Mouse (Mus musculus) forebrain, postnatal 0 days (tissue): ENCODE measurements at regions not wholly inside any gene's neighbourhood (a gene's known extent, or its start where the extent isn't known, plus 50 kb on each side); places are given as distances from the start of the nearest gene placed in this dataset.
A peak's percentile ranks its signal among the peaks of the same experiment; 100 is the strongest.

Source experiments
- ATAC-seq: fragments of 200-750 bp; cut with Nextera tagmentation; 2 replicates; pipeline ENCODE4 v1.8.0; 2017; ENCODE audit warnings: mild to moderate bottlenecking, moderate library complexity
- DNase-seq: peaks from one replicate; pipeline ENCODE4 v3.0.0-alpha.2; 2015
- H3K27ac ChIP-seq: fragments of 300-500 bp; sonication (generic); 2 replicates; pipeline ENCODE4 v1.5.1; 2014; ENCODE audit warnings: low read depth, mild to moderate bottlenecking, antibody characterized with exemption, low read length, moderate library complexity, mixed read lengths
- H3K27me3 ChIP-seq: fragments of 300-500 bp; sonication (generic); 2 replicates; pipeline ENCODE4 v1.6.1; 2014; ENCODE audit warnings: mild to moderate bottlenecking, low read length, mixed read lengths; ENCODE audit not compliant: insufficient read depth
- H3K36me3 ChIP-seq: fragments of 300-500 bp; sonication (generic); 2 replicates; pipeline ENCODE4 v1.6.1; 2014; ENCODE audit warnings: mild to moderate bottlenecking, moderate library complexity; ENCODE audit not compliant: insufficient read depth
- H3K4me1 ChIP-seq: fragments of 300-500 bp; sonication (generic); 2 replicates; pipeline ENCODE4 v1.6.1; 2014; ENCODE audit warnings: antibody characterized with exemption; ENCODE audit not compliant: insufficient read depth
- H3K4me2 ChIP-seq: fragments of 300-500 bp; sonication (generic); 2 replicates; pipeline ENCODE4 v1.6.1; 2014; ENCODE audit warnings: low read depth, mild to moderate bottlenecking, moderate library complexity
- H3K4me3 ChIP-seq: fragments of 300-500 bp; sonication (generic); 2 replicates; pipeline ENCODE4 v1.5.1; 2014; ENCODE audit warnings: low read depth, low read length, mixed read lengths
- H3K9ac ChIP-seq: fragments of 300-500 bp; sonication (generic); 2 replicates; pipeline ENCODE4 v1.6.1; 2014; ENCODE audit warnings: mild to moderate bottlenecking
- H3K9me3 ChIP-seq: fragments of 300-500 bp; sonication (generic); 2 replicates; pipeline ENCODE4 v1.6.1; 2016; ENCODE audit warnings: low read length
- CTCF ChIP-seq: sonication (generic); IDR thresholded peaks from 2 replicates; pipeline ENCODE4 v1.5.1; 2016; ENCODE audit warnings: antibody characterized with exemption, control low read depth, low read depth
- WGBS: fragments of 180-500 bp; shearing (Covaris S2); extraction: QIAGEN DNeasy Blood & Tissue Kit; methylation state at CpG from one replicate; pipeline ENCODE4 v1.1.7; 2014; 5-methylcytosine and 5-hydroxymethylcytosine counted together

DNA sequence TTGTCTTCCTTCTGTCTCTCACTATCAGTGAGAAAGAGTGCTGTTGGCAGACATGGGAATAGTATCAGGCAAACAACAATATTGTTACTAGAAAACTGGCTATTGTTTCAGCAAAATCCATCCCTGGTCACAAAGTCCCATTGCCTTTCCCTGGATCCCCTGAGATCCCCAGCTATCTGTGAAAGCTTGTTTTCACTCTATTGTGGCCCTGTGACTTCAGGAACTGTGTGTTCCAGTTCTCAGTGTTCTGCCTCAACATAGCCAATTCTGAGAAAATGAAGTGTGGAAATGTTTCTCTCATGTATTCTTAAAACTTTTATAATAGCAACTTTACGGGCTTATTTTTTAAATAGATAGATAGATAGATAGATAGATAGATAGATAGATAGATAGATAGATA, 160.3 kb downstream of the Npr3 start:
- Histone ChIP-seq H3K4me3 (no peak overlapping the region), H3K9me3 (no peaks in the 10 kb centered on the region), H3K9ac (no peak overlapping the region), H3K27me3 (no peaks in the 10 kb centered on the region; the same call in 1 of the 2 replicates), H3K36me3 (no peaks in the 10 kb centered on the region), H3K27ac (no peak overlapping the region), H3K4me2 (no peak overlapping the region), H3K4me1 (no peaks in the 10 kb centered on the region)
- DNase-seq (no peak), ATAC-seq (no peak)
- WGBS: 93% methylated on average over 1 of the region's 1 CpGs
- no peak for TF ChIP-seq CTCF

DNA sequence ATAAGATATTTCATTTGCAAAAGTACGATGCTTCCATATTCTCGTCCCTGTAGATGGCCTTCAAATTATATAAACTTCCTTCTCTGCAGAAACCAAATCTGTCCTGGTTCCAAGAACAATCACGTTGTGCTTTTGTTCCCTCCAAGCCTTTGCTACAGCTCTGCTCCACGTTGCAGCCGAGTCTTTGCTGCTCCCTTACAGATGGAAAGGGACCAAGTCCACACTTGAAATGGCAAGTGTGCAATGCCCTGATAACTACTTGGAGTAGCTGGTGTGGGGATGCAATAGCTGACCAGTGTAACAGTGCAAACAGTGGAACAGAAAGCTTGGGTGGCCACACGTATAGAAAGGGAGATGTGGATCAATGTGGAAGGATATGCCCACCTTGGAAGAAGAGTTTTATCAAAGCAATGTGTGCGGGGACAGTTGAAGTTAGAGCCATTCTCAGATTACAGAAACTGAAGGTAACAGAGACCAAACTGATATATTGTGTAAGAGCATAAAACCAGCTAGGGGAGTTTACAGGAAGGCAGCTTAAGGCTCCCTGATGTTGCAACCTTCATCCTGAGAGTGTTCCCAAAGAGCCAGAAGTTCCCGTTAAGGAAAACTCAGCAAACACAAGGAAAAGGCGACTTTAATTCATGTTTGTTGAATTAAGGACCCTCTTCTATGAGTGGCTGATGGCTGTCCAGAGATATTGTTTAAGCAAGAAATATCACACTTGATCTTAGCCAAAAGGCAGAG, 161.3 kb downstream of the Npr3 start:
- WGBS: 73% methylated on average over 9 of the region's 9 CpGs
- Histone ChIP-seq H3K27ac (no peak overlapping the region), H3K9me3 (no peaks in the 10 kb centered on the region), H3K4me1 (no peaks in the 10 kb centered on the region), H3K4me3 (no peak overlapping the region), H3K9ac (no peak overlapping the region), H3K4me2 (no peak overlapping the region), H3K27me3 (no peaks in the 10 kb centered on the region; the same call in 1 of the 2 replicates), H3K36me3 (no peaks in the 10 kb centered on the region)
- DNase-seq (no peak), ATAC-seq (no peak)
- no peak for TF ChIP-seq CTCF

DNA sequence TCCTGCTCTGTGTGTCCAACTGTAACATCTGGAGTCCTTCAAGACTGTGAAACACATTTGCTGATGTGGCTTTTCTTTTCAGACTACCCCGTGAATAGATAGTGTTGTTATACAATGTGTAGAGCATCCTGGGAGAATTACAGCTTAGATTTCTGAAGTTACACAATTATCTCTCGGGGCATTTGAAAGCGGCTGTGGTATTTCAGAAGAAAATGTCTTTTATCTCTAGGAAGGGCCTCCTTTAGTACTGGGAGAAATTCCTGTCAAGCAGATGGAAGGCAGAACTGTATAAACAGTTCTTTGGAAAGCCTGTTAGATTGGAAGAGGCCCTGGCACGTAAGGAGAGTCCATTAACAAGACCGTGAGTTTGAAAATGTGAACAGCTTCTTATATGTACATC, 162.2 kb downstream of the Npr3 start:
- Histone ChIP-seq H3K4me1 (no peaks in the 10 kb centered on the region), H3K4me2 (no peak overlapping the region), H3K9me3 (no peaks in the 10 kb centered on the region), H3K4me3 (no peak overlapping the region), H3K27ac (no peak overlapping the region), H3K9ac (no peak overlapping the region), H3K27me3 (no peaks in the 10 kb centered on the region; the same call in 1 of the 2 replicates), H3K36me3 (no peaks in the 10 kb centered on the region)
- no peak for TF ChIP-seq CTCF
- 33% methylated on average over 5 of the region's 5 CpGs for WGBS
- peak; percentile 70 for ATAC-seq
- no peak for DNase-seq

DNA sequence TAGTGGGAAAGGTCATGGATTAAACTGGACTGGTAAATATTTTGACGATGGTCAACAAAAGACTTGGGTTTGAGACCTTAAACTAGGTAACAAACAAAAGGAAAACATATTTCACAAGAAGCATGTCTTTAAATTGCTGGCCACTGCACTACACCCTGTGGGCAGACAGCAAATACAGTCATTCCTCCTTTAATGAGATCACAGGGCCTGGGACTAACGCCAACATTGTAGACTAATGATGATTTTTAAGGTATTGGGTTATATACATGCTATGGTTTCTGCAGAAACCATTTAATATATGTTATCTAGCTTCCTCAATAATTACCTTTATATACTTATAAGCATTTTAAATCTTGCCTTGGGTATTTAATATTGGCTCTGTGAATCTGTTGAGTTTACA, 162.8 kb downstream of the Npr3 start:
- TF ChIP-seq CTCF: no peak
- H3K9ac ChIP-seq: no peak overlapping the region
- H3K36me3 ChIP-seq: no peaks in the 10 kb centered on the region
- DNase-seq: no peak
- no peak for ATAC-seq
- no peaks in the 10 kb centered on the region; the same call in 1 of the 2 replicates for H3K27me3 ChIP-seq
- 74% methylated on average over 2 of the region's 2 CpGs for WGBS
- H3K4me3 ChIP-seq: no peak overlapping the region
- no peak overlapping the region for H3K27ac ChIP-seq
- no peak overlapping the region for H3K4me2 ChIP-seq
- no peaks in the 10 kb centered on the region for H3K9me3 ChIP-seq
- H3K4me1 ChIP-seq: no peaks in the 10 kb centered on the region

DNA sequence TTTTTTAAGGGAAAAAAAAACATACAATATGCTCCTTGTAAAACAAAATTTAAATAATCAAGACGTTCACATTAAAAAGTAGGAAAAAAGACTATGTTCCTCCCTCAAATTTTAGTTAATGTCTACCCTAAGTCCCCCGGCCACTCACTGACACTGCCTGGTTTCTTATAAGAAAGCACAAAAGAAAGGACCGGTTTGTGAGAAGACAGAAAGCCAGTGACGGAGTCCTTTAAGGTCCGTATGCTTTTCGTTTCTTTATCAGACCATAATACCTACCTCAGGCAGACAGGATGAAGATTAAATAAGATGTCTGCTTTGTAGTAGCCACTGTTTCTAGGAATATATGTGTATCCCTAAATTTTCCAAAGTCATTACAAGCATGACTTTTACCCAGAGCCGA, 164.3 kb downstream of the Npr3 start:
- no peak for TF ChIP-seq CTCF
- Histone ChIP-seq H3K36me3 (no peaks in the 10 kb centered on the region), H3K4me2 (no peak overlapping the region), H3K4me1 (no peaks in the 10 kb centered on the region), H3K27me3 (no peaks in the 10 kb centered on the region; the same call in 1 of the 2 replicates), H3K9me3 (no peaks in the 10 kb centered on the region), H3K9ac (no peak overlapping the region), H3K27ac (no peak overlapping the region), H3K4me3 (no peak overlapping the region)
- ATAC-seq (no peak), DNase-seq (no peak)
- 60% methylated on average over 7 of the region's 7 CpGs for WGBS

DNA sequence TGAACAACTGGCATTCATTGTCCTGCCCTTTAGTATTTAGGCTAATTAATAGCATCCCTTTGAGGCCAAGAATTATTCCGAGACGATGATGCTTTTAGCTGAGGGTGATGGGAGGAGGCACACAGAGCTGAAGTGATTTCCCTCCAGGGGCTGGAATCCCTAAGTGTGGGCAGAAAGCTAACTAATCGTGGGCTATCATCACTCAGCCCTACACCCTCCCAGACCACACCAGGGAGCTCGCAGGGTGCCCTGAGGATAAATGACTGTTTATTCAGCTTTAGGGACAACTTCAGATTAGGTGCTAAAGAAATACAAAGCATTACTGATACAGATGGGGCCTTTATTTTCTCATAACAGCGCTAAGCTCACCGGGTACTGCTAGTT, 164.7 kb downstream of the Npr3 start:
- Histone ChIP-seq H3K4me3 (no peak overlapping the region), H3K9ac (0 out of 2 replicates have a peak overlapping the region, but pooled peaks have one; percentile 14), H3K4me2 (peak overlapping the region; percentile 31; the same call in 1 of the 2 replicates), H3K27ac (no peak overlapping the region), H3K9me3 (no peaks in the 10 kb centered on the region), H3K36me3 (no peaks in the 10 kb centered on the region), H3K27me3 (no peaks in the 10 kb centered on the region; the same call in 1 of the 2 replicates), H3K4me1 (no peaks in the 10 kb centered on the region)
- 10% methylated on average over 6 of the region's 6 CpGs for WGBS
- ATAC-seq (no peak), DNase-seq (no peak)
- TF ChIP-seq CTCF: no peak

DNA sequence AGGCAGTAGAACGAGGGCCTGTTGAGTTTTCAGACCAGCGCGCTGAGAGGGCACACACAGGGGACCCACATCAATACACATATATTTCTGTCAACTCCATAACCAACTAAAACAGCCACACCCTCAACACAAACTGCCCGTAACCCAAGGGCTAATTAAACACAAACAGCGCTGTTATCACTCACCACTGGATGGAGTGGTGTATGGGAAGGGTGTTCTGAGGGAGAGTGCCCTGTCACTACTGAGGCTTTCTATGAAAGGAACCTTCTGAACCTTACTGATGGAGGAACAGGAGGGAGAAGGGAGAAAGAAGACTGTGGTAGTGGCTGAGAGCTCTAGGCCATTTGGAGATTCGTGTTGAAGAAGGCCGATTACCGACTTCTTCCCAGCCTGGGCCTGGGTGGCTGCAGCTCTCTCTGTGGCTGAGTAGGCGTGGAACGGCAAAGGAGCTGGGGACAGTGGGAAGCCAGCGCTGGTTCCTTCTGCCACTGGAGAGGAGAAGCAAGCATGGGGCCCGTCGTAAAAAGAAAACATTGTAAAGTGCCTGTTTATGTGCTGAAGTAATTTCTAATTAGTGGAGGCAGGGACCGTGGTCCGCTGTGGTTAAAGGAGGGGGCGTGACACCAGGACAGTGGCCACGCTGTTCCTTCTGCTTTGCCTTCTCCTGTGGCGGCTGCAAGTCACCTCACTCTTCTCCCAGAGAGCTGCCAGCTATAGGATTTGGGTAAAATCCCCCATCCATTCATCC, 165.3 kb downstream of the Npr3 start:
- H3K27ac ChIP-seq: no peak overlapping the region
- no peaks in the 10 kb centered on the region for H3K9me3 ChIP-seq
- H3K27me3 ChIP-seq: no peaks in the 10 kb centered on the region; the same call in 1 of the 2 replicates
- ATAC-seq: no peak
- DNase-seq: no peak
- no peak for TF ChIP-seq CTCF
- 25% methylated on average over 18 of the region's 18 CpGs for WGBS
- H3K4me2 ChIP-seq: peak overlapping the region; percentile 31; the same call in 1 of the 2 replicates
- 0 out of 2 replicates have a peak overlapping the region, but pooled peaks have one; percentile 14 for H3K9ac ChIP-seq
- H3K4me3 ChIP-seq: no peak overlapping the region; the same call in 1 of the 2 replicates
- no peaks in the 10 kb centered on the region for H3K36me3 ChIP-seq
- no peaks in the 10 kb centered on the region for H3K4me1 ChIP-seq
